ENCODE assay signal across 20 mouse cellular contexts in the genomic region with DNA sequence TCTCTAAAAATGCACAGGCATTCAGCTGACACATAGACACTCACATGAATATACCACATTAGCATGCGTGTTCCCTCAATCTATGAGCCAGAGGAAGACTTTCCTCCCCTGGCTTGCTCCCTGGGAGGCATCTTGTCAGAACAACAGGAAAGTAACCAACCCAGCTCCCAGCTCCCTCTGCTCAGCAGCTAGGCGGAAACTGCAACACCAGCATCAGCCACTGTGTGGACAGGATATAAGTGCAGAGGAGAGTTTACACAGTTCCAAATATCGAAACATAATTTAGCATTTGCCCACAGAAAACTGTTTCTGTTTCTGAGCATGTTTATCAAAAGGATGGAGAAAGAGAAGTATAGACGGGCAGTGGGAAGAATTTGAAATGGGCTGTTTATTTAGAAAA.
A peak's percentile ranks its signal among the peaks of the same experiment; 100 is the strongest.
DNase-seq lines count a peak whose midpoint lies in the region; ATAC-seq and TF ChIP-seq lines count a peak whose summit lies in the region.
"Had no signal": no experiment of that assay in that cellular context is flagged by ENCODE, and none has a peak within 500 bp of the region (broad histone marks: within the 10 kb centered on the region; RNA-seq: fewer than 3 reads in every experiment).

No protein-coding gene starts in this region.

- H3K4me2 ChIP-seq in kidney, postnatal 0 days (ENCODE audit: low read length), result no peak overlapping the region
- H3K4me2 ChIP-seq in embryonic facial prominence, embryonic 14.5 days (ENCODE audit: low read depth, low read length), result no peak overlapping the region
- H3K4me2 ChIP-seq: hindbrain, embryonic 14.5 days; limb, embryonic 15.5 days; lung, embryonic 15.5 days; neural tube, embryonic 13.5 days had no signal

- no peak overlapping the region for H3K9ac ChIP-seq in kidney, postnatal 0 days (ENCODE audit: low read depth, low read length)
- H3K9ac ChIP-seq in embryonic facial prominence, embryonic 14.5 days (ENCODE audit: low read depth, low read length), result no peak overlapping the region
- H3K9ac ChIP-seq: hindbrain, embryonic 14.5 days; limb, embryonic 15.5 days; lung, embryonic 15.5 days; neural tube, embryonic 13.5 days had no signal

- 70% methylated on average over 4 of the region's 4 CpGs for WGBS in kidney, postnatal 0 days
- WGBS in kidney, adult 2 months, result 78% methylated on average over 4 of the region's 4 CpGs
- 64% methylated on average over 4 of the region's 4 CpGs for WGBS in embryonic facial prominence, embryonic 14.5 days
- 75% methylated on average over 4 of the region's 4 CpGs for WGBS in small intestine, adult 2 months

- ATAC-seq in kidney, postnatal 0 days (replicated peaks; ENCODE audit: low FRiP score, low read depth), result no peak
- ATAC-seq in embryonic facial prominence, embryonic 14.5 days (ENCODE audit: low read depth), result 0 out of 2 replicates have a peak, but pooled peaks have one; percentile 74
- ATAC-seq: CD4-positive, CD25-positive, alpha-beta regulatory T cell, adult 4 months had no signal

- H3K36me3 ChIP-seq in kidney, postnatal 0 days (ENCODE audit: insufficient read depth, low read length), result no peaks in the 10 kb centered on the region
- no peaks in the 10 kb centered on the region for H3K36me3 ChIP-seq in kidney, adult 2 months (ENCODE audit: control insufficient read depth, insufficient read depth, low read length)
- no peaks in the 10 kb centered on the region for H3K36me3 ChIP-seq in embryonic facial prominence, embryonic 14.5 days (ENCODE audit: control insufficient read depth, insufficient read depth, low read length)
- no peaks in the 10 kb centered on the region for H3K36me3 ChIP-seq in small intestine, adult 2 months (ENCODE audit: control insufficient read depth, insufficient read depth, low read length)
- H3K36me3 ChIP-seq: G1E; limb, embryonic 15.5 days; lung, embryonic 15.5 days; neural tube, embryonic 13.5 days had no signal

- DNase-seq in kidney, postnatal 0 days (ENCODE audit: low spot score), result peak; percentile 17
- no peak for DNase-seq in kidney, adult 2 months
- DNase-seq in lung, postnatal 10 days, result peak; percentile 32
- DNase-seq in lung, postnatal 4 days, result no peak
- no peak for DNase-seq in embryonic facial prominence, embryonic 14.5 days (ENCODE audit: low spot score)
- DNase-seq in B cell, adult 2 months, result no peak
- DNase-seq: adrenal gland, adult 2 months; cerebellum, adult 11 months; cerebellum, postnatal 36 days; gastrocnemius, postnatal 25 days; kidney, adult 9 months; right cerebral cortex, postnatal 25 days; thymus, postnatal 14 days had no signal

- no peak overlapping the region for H3K27ac ChIP-seq in kidney, postnatal 0 days
- no peak overlapping the region for H3K27ac ChIP-seq in kidney, adult 2 months (ENCODE audit: insufficient read depth, low read depth, low read length)
- no peak overlapping the region for H3K27ac ChIP-seq in embryonic facial prominence, embryonic 14.5 days (replicated peaks; ENCODE audit: low read depth, low read length)
- H3K27ac ChIP-seq in small intestine, adult 2 months (ENCODE audit: insufficient read depth, low read depth, low read length), result peak overlapping the region; percentile 59
- H3K27ac ChIP-seq: hindbrain, embryonic 14.5 days; limb, embryonic 15.5 days; lung, embryonic 15.5 days; neural tube, embryonic 13.5 days had no signal

- no peak for TF ChIP-seq POLR2A in kidney, adult 2 months (IDR thresholded peaks at IDR 0.05; ENCODE audit: low read depth, low read length)
- TF ChIP-seq POLR2A in small intestine, adult 2 months (IDR thresholded peaks at IDR 0.05; ENCODE audit: low read depth, low read length), result no peak

- H3K4me3 ChIP-seq in kidney, postnatal 0 days (replicated peaks; ENCODE audit: low read depth, low read length), result no peak overlapping the region
- no peak overlapping the region for H3K4me3 ChIP-seq in kidney, adult 2 months (ENCODE audit: insufficient read depth, low read depth, low read length)
- no peak overlapping the region for H3K4me3 ChIP-seq in embryonic facial prominence, embryonic 14.5 days (ENCODE audit: low read depth, low read length)
- no peak overlapping the region for H3K4me3 ChIP-seq in small intestine, adult 2 months (ENCODE audit: low read depth, low read length)
- H3K4me3 ChIP-seq: limb, embryonic 15.5 days; lung, embryonic 15.5 days; neural tube, embryonic 13.5 days had no signal

- H3K9me3 ChIP-seq in kidney, postnatal 0 days (replicated peaks; ENCODE audit: low read length), result no peaks in the 10 kb centered on the region
- no peaks in the 10 kb centered on the region; the same call in 1 of the 2 replicates for H3K9me3 ChIP-seq in embryonic facial prominence, embryonic 14.5 days (ENCODE audit: control insufficient read depth, low read length)
- H3K9me3 ChIP-seq: limb, embryonic 15.5 days; lung, embryonic 15.5 days; neural tube, embryonic 13.5 days had no signal

- peak; percentile 30; the same call in 1 of the 2 replicates for TF ChIP-seq CTCF in kidney, postnatal 0 days (IDR thresholded peaks at IDR 0.05; ENCODE audit: low read depth)
- TF ChIP-seq CTCF in kidney, adult 2 months (conservative IDR thresholded peaks at IDR 0.05; ENCODE audit: insufficient read depth, insufficient read length, low read depth, low read length), result no peak
- no peak for TF ChIP-seq CTCF in small intestine, adult 2 months (IDR thresholded peaks at IDR 0.05; ENCODE audit: extremely low read depth, insufficient read length, insufficient replicate concordance, low read depth, low read length)

- H3K27me3 ChIP-seq in kidney, postnatal 0 days (ENCODE audit: insufficient read depth, low read length), result no peaks in the 10 kb centered on the region
- H3K27me3 ChIP-seq in kidney, adult 2 months (replicated peaks; ENCODE audit: control insufficient read depth, insufficient read depth, low read length), result no peaks in the 10 kb centered on the region
- H3K27me3 ChIP-seq in embryonic facial prominence, embryonic 14.5 days (replicated peaks; ENCODE audit: control insufficient read depth, insufficient read depth, low read length), result no peaks in the 10 kb centered on the region
- no peaks in the 10 kb centered on the region for H3K27me3 ChIP-seq in small intestine, adult 2 months (ENCODE audit: control insufficient read depth, insufficient read depth, low read length)
- H3K27me3 ChIP-seq: limb, embryonic 15.5 days; lung, embryonic 15.5 days; neural tube, embryonic 13.5 days had no signal

- no peaks in the 10 kb centered on the region for H3K4me1 ChIP-seq in kidney, postnatal 0 days (replicated peaks; ENCODE audit: insufficient read depth, low read length)
- H3K4me1 ChIP-seq in kidney, adult 2 months (ENCODE audit: control insufficient read depth, insufficient read depth, low read length), result no peaks in the 10 kb centered on the region
- peaks cover 3% of the 10 kb centered on the region; the same call in 1 of the 2 replicates for H3K4me1 ChIP-seq in embryonic facial prominence, embryonic 14.5 days (ENCODE audit: control insufficient read depth, insufficient read depth, low read length)
- no peaks in the 10 kb centered on the region; the same call in 1 of the 2 replicates for H3K4me1 ChIP-seq in small intestine, adult 2 months (ENCODE audit: control insufficient read depth, insufficient read depth, insufficient read length, low read length)
- H3K4me1 ChIP-seq: lung, embryonic 15.5 days; neural tube, embryonic 13.5 days had no signal

Comparison
In these comparisons a context has a peak if more than half of its experiments do, and no peak if none do; other contexts are left out.
1. DNase-seq: peak in kidney, postnatal 0 days (single experiment) and lung, postnatal 10 days (single experiment); none in kidney, adult 2 months (single experiment), lung, postnatal 4 days (0 of 2), embryonic facial prominence, embryonic 14.5 days (single experiment) and B cell, adult 2 months (0 of 2).